Mouse (Mus musculus) spleen, adult 10 weeks (tissue): ENCODE results near the gene BC100530. TPM values are rescaled to one million over a fixed set of nuclear protein-coding genes. Genes with fewer than 3 reads are reported as not detected.

Experiments
- polyA plus RNA-seq: library from polyadenylated mRNA; stranded (reverse); fragments of 350-450 nt; fragmentation: Illumina TruSeq; extraction: RNeasy Lipid Tissue Mini Kit (QIAGEN cat#74804); gene quantifications from one replicate; pipeline ENCODE4 v1.2.3, GENCODE M21; 2015; ENCODE audit warnings: low replicate concordance; ENCODE audit not compliant: insufficient read depth

BC100530 gene
- not detected for polyA plus RNA-seq

DNA sequence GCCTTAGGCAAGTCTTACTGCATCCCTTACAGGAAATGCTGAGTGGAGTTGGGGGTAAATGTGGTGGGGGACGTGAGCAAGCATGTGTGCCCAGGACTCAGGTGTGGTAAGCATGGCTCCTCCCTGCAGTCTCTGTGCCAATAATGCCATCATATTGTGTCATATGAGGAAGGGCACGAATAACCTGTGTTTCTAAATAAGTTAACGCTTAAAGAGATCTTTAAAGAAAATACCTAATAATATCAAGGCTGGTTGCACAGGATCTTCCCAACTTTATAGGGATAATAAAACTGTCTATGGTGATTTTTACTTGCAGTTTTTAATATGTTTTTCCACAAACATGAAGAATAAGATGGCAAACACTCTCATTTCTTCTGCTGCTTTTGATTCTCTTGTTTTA, at the start of gene BC100530:
Gene BC100530 (minus strand): TSS at position 101 of the 400 bp plus-strand sequence.

DNA sequence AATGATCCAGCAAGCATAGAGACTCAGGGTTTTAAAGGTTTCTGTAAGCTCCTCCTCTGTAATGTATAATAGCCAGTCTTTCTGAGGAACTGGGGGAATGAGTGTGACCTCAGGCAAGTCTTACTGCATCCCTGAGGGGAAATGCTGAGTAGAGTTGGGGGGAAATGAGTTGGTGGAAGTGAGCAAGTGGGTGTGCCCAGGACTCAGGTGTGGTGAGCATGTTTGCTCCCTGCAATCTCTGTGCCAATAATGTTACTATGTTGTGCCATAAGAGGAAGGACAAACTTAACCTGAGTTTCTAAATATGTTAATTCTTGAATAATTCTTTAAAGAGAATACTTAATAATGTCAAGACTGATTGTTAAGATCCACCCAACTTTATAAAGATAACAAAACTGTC, 40.8 kb upstream of the BC100530 start, which contains the start of gene Stfa2:
Gene Stfa2 (minus strand): TSS at position 101 of the 400 bp plus-strand sequence.

GRCm38 (mm10) chr16:36334232-36334631, 33.3 kb downstream of the BC100530 start, which contains the start of gene BC117090:
Gene BC117090 (minus strand): TSS chr16:36334332.

Other genes starting within 250 kb of the BC100530 start
- not detected for gene Csta1, start 236.5 kb downstream of the BC100530 start, polyA plus RNA-seq
- gene Stfa2l1, start 210.9 kb downstream of the BC100530 start, polyA plus RNA-seq, result 12.8 TPM
- gene Gm5483, start 183.5 kb downstream of the BC100530 start, polyA plus RNA-seq, result 4.9 TPM
- not detected for gene Gm5416, start 157.3 kb downstream of the BC100530 start, polyA plus RNA-seq
- gene 2010005H15Rik, start 146.3 kb downstream of the BC100530 start, polyA plus RNA-seq, result not detected
- gene Stfa1, start 90.8 kb downstream of the BC100530 start, polyA plus RNA-seq, result 0.48 TPM
- not detected for gene BC117090, start 33.4 kb downstream of the BC100530 start, polyA plus RNA-seq
- not detected for gene Stfa2, start 40.7 kb upstream of the BC100530 start, polyA plus RNA-seq
- gene Stfa3, start 87.6 kb upstream of the BC100530 start, polyA plus RNA-seq, result not detected
- not detected for gene Casr, start 194.4 kb upstream of the BC100530 start, polyA plus RNA-seq